Mouse (Mus musculus): ENCODE results near the gene Trpm7.

Trpm7 gene

GRCm38 (mm10) chr2:126815822-126816221, 60.2 kb downstream of the Trpm7 start:
- DNase-seq: no peak

GRCm38 (mm10) chr2:126801980-126802379, 74.0 kb downstream of the Trpm7 start:
- no peak for DNase-seq

GRCm38 (mm10) chr2:126798455-126798854, 77.6 kb downstream of the Trpm7 start:
- DNase-seq: no peak

- no peak for DNase-seq
Observed at GRCm38 (mm10) chr2:126795708-126796107, 80.3 kb downstream of the Trpm7 start.

- DNase-seq: no peak
Observed at GRCm38 (mm10) chr2:126792611-126793010, 83.4 kb downstream of the Trpm7 start.

- no peak for DNase-seq
Observed at GRCm38 (mm10) chr2:126787721-126788342, 88.2 kb downstream of the Trpm7 start.

GRCm38 (mm10) chr2:126783370-126783769, 92.7 kb downstream of the Trpm7 start, which contains the start of gene Usp50:
TSS of gene Usp50 (minus strand) at chr2:126783470.
- DNase-seq: no peak

GRCm38 (mm10) chr2:126782433-126782832, 93.6 kb downstream of the Trpm7 start:
- DNase-seq: no peak

- no peak for DNase-seq
Observed at GRCm38 (mm10) chr2:126781478-126781877, 94.6 kb downstream of the Trpm7 start.

- no peak for DNase-seq
Observed at GRCm38 (mm10) chr2:126780286-126780685, 95.7 kb downstream of the Trpm7 start.

- no peak for DNase-seq
Observed at GRCm38 (mm10) chr2:126778806-126779205, 97.2 kb downstream of the Trpm7 start.

- no peak for DNase-seq
Observed at GRCm38 (mm10) chr2:126776416-126776815, 99.6 kb downstream of the Trpm7 start.

- DNase-seq: no peak
Observed at GRCm38 (mm10) chr2:126775951-126776350, 100.1 kb downstream of the Trpm7 start.

GRCm38 (mm10) chr2:126772217-126772616, 103.8 kb downstream of the Trpm7 start:
- DNase-seq: no peak

- no peak for DNase-seq
Observed at GRCm38 (mm10) chr2:126769431-126770181, 106.4 kb downstream of the Trpm7 start.

GRCm38 (mm10) chr2:126768194-126768593, 107.8 kb downstream of the Trpm7 start:
- no peak for DNase-seq

- DNase-seq: no peak
Observed at GRCm38 (mm10) chr2:126767599-126767998, 108.4 kb downstream of the Trpm7 start.

- no peak for DNase-seq
Observed at GRCm38 (mm10) chr2:126765867-126766582, 110.0 kb downstream of the Trpm7 start.

GRCm38 (mm10) chr2:126759351-126759750, 116.7 kb downstream of the Trpm7 start:
- DNase-seq: no peak

- DNase-seq: no peak
Observed at GRCm38 (mm10) chr2:126755664-126756063, 120.4 kb downstream of the Trpm7 start.

GRCm38 (mm10) chr2:126743389-126743788, 132.6 kb downstream of the Trpm7 start:
- no peak for DNase-seq

Measured in thymus, postnatal 36 days (tissue).